In the genomic region with DNA sequence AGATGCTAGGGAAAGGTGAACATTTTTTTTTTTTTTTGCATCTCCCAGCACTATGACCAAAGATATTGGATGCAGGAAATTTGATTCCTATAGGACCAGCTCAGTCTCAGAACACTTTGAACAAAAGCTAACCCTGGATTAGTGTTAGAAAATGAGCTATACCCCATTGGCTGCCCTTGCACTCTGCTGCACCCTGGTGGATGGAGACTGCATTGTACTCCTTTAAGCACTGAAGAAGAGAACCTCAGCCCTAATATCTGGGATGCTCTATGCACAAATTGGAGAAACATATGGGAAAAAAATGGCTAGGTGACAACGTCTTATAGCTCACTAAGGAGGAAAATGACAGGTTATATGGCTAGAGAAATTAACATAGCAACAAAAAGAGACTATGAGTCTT, we compare ENCODE assay signal across 8 mouse cellular contexts.
DNase-seq lines count a peak whose midpoint lies in the region; ATAC-seq and TF ChIP-seq lines count a peak whose summit lies in the region.

No protein-coding gene starts in this region.

- no peaks in the 10 kb centered on the region for H3K9me3 ChIP-seq in liver, postnatal 0 days (ENCODE audit: low read length)

- peak; percentile 66 for TF ChIP-seq CTCF in liver, postnatal 0 days (IDR thresholded peaks at IDR 0.05; ENCODE audit: low read depth)

- H3K27me3 ChIP-seq in liver, postnatal 0 days (ENCODE audit: insufficient read depth, low read length) = no peaks in the 10 kb centered on the region

- TF ChIP-seq EP300 in liver, postnatal 0 days (IDR thresholded peaks at IDR 0.05; ENCODE audit: low read depth) = no peak

- no peak overlapping the region for H3K4me2 ChIP-seq in liver, postnatal 0 days (ENCODE audit: low read depth, low read length)

- H3K9ac ChIP-seq in liver, postnatal 0 days (replicated peaks) = no peak overlapping the region

- H3K36me3 ChIP-seq in liver, postnatal 0 days (replicated peaks; ENCODE audit: insufficient read depth, low read length) = no peaks in the 10 kb centered on the region

- no peak overlapping the region for H3K27ac ChIP-seq in liver, postnatal 0 days (ENCODE audit: low read depth)

- H3K4me1 ChIP-seq in liver, postnatal 0 days (ENCODE audit: insufficient read depth) = no peaks in the 10 kb centered on the region

- ATAC-seq in liver, postnatal 0 days = no peak

- no peak overlapping the region for H3K4me3 ChIP-seq in liver, postnatal 0 days (ENCODE audit: low read depth, low read length)

- intact Hi-C loops in left cerebral cortex, postnatal 4 days (cut with DNase I) = no loop called here

- WGBS in liver, postnatal 0 days (ENCODE audit: insufficient replicate concordance) = 26% methylated on average over 1 of the region's 1 CpGs

- DNase-seq in adrenal gland, adult (ENCODE audit: inconsistent age in 2 of 2, low spot score in 1 of 2) = peak; percentile 9 to 60
- no peak for DNase-seq in adrenal gland, adult 8-10 months
- DNase-seq in left cerebral cortex, postnatal 4 days = peak; percentile 21
- DNase-seq in left cerebral cortex, adult 18-20 months (ENCODE audit: low spot score in 2 of 2) = no peak
- DNase-seq in adrenal gland, postnatal 36 days = peak; percentile 38 to 49
- peak; percentile 18 for DNase-seq in liver, postnatal 0 days
- DNase-seq in natural killer cell, adult 2 months (ENCODE audit: low spot score in 2 of 2) = no peak
- no peak for DNase-seq in spleen, postnatal 4 days (ENCODE audit: low spot score in 2 of 2)

Comparison
In these comparisons a context has a peak if more than half of its experiments do, and no peak if none do; other contexts are left out.
1. DNase-seq: peak in adrenal gland, adult (2 of 2), left cerebral cortex, postnatal 4 days (single experiment), adrenal gland, postnatal 36 days (2 of 2) and liver, postnatal 0 days (single experiment); none in adrenal gland, adult 8-10 months (single experiment), left cerebral cortex, adult 18-20 months (0 of 2), natural killer cell, adult 2 months (0 of 2) and spleen, postnatal 4 days (0 of 2).